Mouse (Mus musculus): Measurements from ENCODE around the gene Coro1c. TPM values are rescaled to one million over a fixed set of nuclear protein-coding genes. Genes with fewer than 3 reads are reported as not detected.
A peak's percentile ranks its signal among the peaks of the same experiment; 100 is the strongest.

Gene Coro1c
- total RNA-seq, 2 experiments from 2014 or later: 7.8 to 11.8 TPM

DNA sequence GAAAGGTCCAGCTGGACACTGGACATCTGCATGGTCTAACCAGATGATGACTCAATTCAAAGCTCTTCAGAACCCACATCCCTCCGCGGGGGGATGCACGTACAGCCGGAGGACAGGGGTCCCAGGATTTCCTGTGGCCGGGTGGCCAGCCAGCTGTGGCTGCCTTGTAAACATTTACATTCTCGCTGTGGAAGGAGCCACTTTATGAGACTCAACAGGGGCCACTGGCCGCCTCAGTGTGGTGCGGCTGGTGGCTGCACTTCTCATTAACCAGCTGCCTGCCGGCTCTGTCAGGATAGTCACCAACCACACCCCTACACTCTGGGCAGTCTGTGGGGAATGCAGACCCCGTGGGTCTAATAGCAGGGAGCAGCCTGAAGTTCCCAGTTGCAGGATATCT, 102.1 kb downstream of the Coro1c start:
- no peak overlapping the region for H3K27ac ChIP-seq
- no peak overlapping the region for H3K4me3 ChIP-seq
- no peak for DNase-seq
- intact Hi-C loops (cut with DNase I): no loop called here
- TF ChIP-seq CTCF (IDR thresholded peaks at IDR 0.05): no peak

- no peak for TF ChIP-seq CTCF (IDR thresholded peaks at IDR 0.05)
- Histone ChIP-seq H3K4me3 (no peak overlapping the region), H3K27ac (no peak overlapping the region)
- intact Hi-C loops (cut with DNase I): no loop called here
- no peak for DNase-seq
Observed at GRCm38 (mm10) chr5:113805301-113805700, 103.3 kb downstream of the Coro1c start.

GRCm38 (mm10) chr5:113804395-113804966, 104.1 kb downstream of the Coro1c start:
- no peak for DNase-seq
- intact Hi-C loops (cut with DNase I): no loop called here
- no peak for TF ChIP-seq CTCF (IDR thresholded peaks at IDR 0.05)
- Histone ChIP-seq H3K27ac (no peak overlapping the region), H3K4me3 (no peak overlapping the region)

GRCm38 (mm10) chr5:113800280-113800679, 108.3 kb downstream of the Coro1c start, which contains the start of gene Tmem119:
Tmem119 (minus strand) TSS chr5:113800516.
- peak within 1 kb of the TSS; percentile 66 for H3K4me3 ChIP-seq
- peak; percentile 77 for DNase-seq
- peak within 1 kb of the TSS; percentile 65 for H3K27ac ChIP-seq
- TF ChIP-seq CTCF (IDR thresholded peaks at IDR 0.05): no peak
- intact Hi-C loops (cut with DNase I): no loop called here

GRCm38 (mm10) chr5:113799691-113800090, 108.9 kb downstream of the Coro1c start:
- intact Hi-C loops (cut with DNase I): no loop called here
- TF ChIP-seq CTCF (IDR thresholded peaks at IDR 0.05): no peak
- H3K4me3 ChIP-seq: peak overlapping the region; percentile 66
- H3K27ac ChIP-seq: peak overlapping the region; percentile 65; the same call in 1 of the 2 replicates
- DNase-seq: no peak

- no peak for TF ChIP-seq CTCF (IDR thresholded peaks at IDR 0.05)
- no peak for DNase-seq
- intact Hi-C loops (cut with DNase I): no loop called here
- H3K4me3 ChIP-seq: peak overlapping the region; percentile 66
- H3K27ac ChIP-seq: no peak overlapping the region
Observed at GRCm38 (mm10) chr5:113798525-113798924, 110.0 kb downstream of the Coro1c start.

DNA sequence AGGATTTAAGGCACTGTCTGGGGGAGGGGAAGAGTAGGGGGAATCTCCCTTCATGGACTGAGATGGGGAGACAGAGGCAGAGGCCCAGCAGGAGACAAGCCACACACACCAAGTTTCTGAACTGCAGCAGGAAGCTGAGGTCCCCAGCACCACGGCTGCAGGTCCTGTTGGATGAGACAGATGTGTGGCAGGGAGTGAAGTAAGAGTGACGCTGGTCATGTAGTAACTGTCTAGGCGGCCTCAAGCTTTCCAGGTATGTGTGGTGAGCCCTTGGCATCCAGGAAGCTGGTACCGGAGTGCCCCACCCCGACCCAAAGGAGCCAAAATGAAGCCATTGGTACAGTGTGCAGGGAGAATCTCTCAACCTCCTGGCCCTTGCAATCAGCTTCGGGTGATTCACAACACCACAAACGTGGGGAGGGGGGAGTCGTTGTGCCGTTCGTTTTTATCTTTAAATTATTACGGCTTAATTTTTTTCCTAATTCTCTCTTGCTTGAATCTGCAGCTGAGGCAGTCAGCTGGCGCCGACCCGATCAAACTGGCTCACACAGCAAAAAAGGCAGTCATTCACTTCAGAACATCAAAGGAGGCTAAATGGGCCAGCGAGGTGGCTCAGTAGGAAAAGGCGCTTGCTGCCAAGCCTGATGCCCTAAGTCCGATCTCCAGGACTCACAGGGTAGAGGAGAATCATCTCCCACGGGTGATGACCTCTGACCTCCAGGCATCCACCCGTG, 111.2 kb downstream of the Coro1c start:
- no peak for DNase-seq
- intact Hi-C loops (cut with DNase I): no loop called here
- Histone ChIP-seq H3K4me3 (peak overlapping the region; percentile 21), H3K27ac (no peak overlapping the region; the same call in 1 of the 2 replicates)
- no peak for TF ChIP-seq CTCF (IDR thresholded peaks at IDR 0.05)

GRCm38 (mm10) chr5:113796401-113797148, 112.0 kb downstream of the Coro1c start:
- Histone ChIP-seq H3K27ac (no peak overlapping the region; the same call in 1 of the 2 replicates), H3K4me3 (peak overlapping the region; percentile 21)
- DNase-seq: no peak
- intact Hi-C loops (cut with DNase I): no loop called here
- no peak for TF ChIP-seq CTCF (IDR thresholded peaks at IDR 0.05)

Other genes with a start within 250 kb of the Coro1c start
- gene 1700069L16Rik, start 184.0 kb downstream of the Coro1c start, total RNA-seq (2021): not detected
- gene Ficd, start 173.0 kb downstream of the Coro1c start, total RNA-seq (2021): 1 to 10 TPM; 7.1 to 7.8 TPM
- gene Sart3, start 136.2 kb downstream of the Coro1c start, total RNA-seq (2021): 1 to 10 TPM; 8.0 to 9.2 TPM
- 100 to 1,000 TPM; 142 to 160 TPM for gene Iscu, start 136.0 kb downstream of the Coro1c start, total RNA-seq (2021)
- gene Tmem119, start 108.2 kb downstream of the Coro1c start, total RNA-seq (2021): 1 to 10 TPM in 1 of 2 experiments, under 1 TPM in 1; 0.46 to 2.4 TPM
- 1 to 10 TPM in 1 of 2 experiments, under 1 TPM in 1; 0.89 to 1.3 TPM for gene Selplg, start 76.1 kb downstream of the Coro1c start, total RNA-seq (2021)
- 1 to 10 TPM; 6.1 to 7.2 TPM for gene Ssh1, start 85.1 kb upstream of the Coro1c start, total RNA-seq (2021)
- not detected for gene Dao, start 94.9 kb upstream of the Coro1c start, total RNA-seq (2021)
- 1 to 10 TPM; 8.4 to 9.3 TPM for gene Usp30, start 156.7 kb upstream of the Coro1c start, total RNA-seq (2021)
- gene Svop, start 182.8 kb upstream of the Coro1c start, total RNA-seq (2021): not detected
- gene Alkbh2, start 219.5 kb upstream of the Coro1c start, total RNA-seq (2021): under 1 TPM; 0.28 to 0.61 TPM
- 10 to 100 TPM in 1 of 2 experiments, 1 to 10 TPM in 1; 9.2 to 10.5 TPM for gene Ung, start 221.6 kb upstream of the Coro1c start, total RNA-seq (2021)
- 100 to 1,000 TPM; 177 to 191 TPM for gene Acacb, start 237.8 kb upstream of the Coro1c start, total RNA-seq (2021)

Data from gastrocnemius, adult 2 months (tissue).